Mouse (Mus musculus): ENCODE measurements around the gene Lgalsl.

DNA sequence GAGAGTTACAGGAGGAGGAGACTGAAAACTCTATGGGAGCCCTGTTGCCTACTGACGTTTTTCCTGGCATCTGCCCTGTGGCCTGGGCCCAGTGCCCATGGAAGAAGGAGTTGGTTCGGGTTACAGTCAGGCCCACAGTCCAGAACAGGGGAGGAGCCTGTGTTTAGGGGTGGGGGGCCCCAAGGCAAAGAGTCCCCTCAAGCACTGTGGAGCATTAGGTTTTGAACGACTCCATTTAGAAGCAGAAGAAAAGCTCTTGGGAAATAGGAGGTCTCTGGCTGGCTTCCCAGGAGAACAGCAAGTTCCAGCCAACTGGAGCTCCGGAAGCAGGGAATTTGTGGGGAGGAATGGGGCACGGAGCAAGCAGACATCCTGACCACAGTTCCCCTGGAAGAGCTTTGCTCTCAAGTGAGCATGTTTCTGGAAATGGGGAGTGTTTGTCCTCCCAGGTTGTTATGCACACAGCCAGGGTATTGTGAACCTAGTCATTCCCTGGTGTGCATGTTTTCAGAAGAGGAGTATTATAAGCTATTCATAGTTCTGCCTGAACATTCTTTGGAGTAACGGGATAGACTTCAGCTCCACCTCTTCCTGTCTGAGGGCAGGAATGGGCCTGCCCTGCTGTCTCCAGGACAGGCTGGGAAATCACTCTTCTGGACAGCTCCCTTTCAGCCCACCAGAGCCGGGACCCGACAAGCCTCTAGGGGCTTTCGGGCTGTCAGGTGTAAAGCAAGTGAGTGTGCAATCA is 28.2 kb upstream of the Lgalsl start:
- TF ChIP-seq CTCF (IDR thresholded peaks at IDR 0.05; ENCODE audit: borderline replicate concordance, extremely low read depth, insufficient read depth, insufficient read length) (no peak), POLR2A (IDR thresholded peaks at IDR 0.05; ENCODE audit: borderline replicate concordance, extremely low read depth, insufficient read depth, insufficient read length, poor library complexity, severe bottlenecking) (no peak)
